ENCODE assay signal across 19 mouse cellular contexts in genomic region chr10:100155566-100155965, GRCm38 (mm10).
"Had no signal": no experiment of that assay in that cellular context is flagged by ENCODE, and none has a peak within 500 bp of the region (broad histone marks: within the 10 kb centered on the region; RNA-seq: fewer than 3 reads in every experiment).

No protein-coding gene starts in this region.

- H3K9ac ChIP-seq: lung, embryonic 14.5 days; midbrain, embryonic 12.5 days; neural tube, embryonic 13.5 days; neural tube, embryonic 15.5 days had no signal

- H3K36me3 ChIP-seq: midbrain, embryonic 10.5 days; midbrain, embryonic 12.5 days; neural tube, embryonic 13.5 days; neural tube, embryonic 15.5 days had no signal

- ATAC-seq: midbrain, embryonic 16.5 days had no signal

- H3K4me2 ChIP-seq: lung, embryonic 14.5 days; midbrain, embryonic 12.5 days; neural tube, embryonic 13.5 days; neural tube, embryonic 15.5 days had no signal

- H3K27me3 ChIP-seq: midbrain, embryonic 12.5 days; neural tube, embryonic 13.5 days; neural tube, embryonic 15.5 days had no signal

- H3K4me1 ChIP-seq: midbrain, embryonic 10.5 days; midbrain, embryonic 12.5 days; neural tube, embryonic 13.5 days; neural tube, embryonic 15.5 days had no signal

- H3K27ac ChIP-seq: midbrain, embryonic 10.5 days; midbrain, embryonic 12.5 days; neural tube, embryonic 13.5 days; neural tube, embryonic 15.5 days had no signal

- H3K9me3 ChIP-seq: midbrain, embryonic 10.5 days; midbrain, embryonic 12.5 days; neural tube, embryonic 13.5 days; neural tube, embryonic 15.5 days had no signal

- DNase-seq: lung, adult 18-20 months; lung, embryonic 14.5 days; lung, postnatal 10 days; lung, postnatal 4 days; midbrain, embryonic 14.5 days; retina, postnatal 1 day; right cerebral cortex, adult 18-20 months; right cerebral cortex, postnatal 25 days; right cerebral cortex, postnatal 4 days; spleen, adult 18-20 months; thymus, adult 18-20 months; thymus, postnatal 25 days; thymus, postnatal 4 days had no signal

- H3K4me3 ChIP-seq: midbrain, embryonic 10.5 days; midbrain, embryonic 12.5 days; myocyte; neural tube, embryonic 13.5 days; neural tube, embryonic 15.5 days had no signal
